Mouse (Mus musculus) layer of hippocampus, adult 8-10 months (tissue): ENCODE results near the gene Exoc5. TPM values are rescaled to one million over a fixed set of nuclear protein-coding genes. Genes with fewer than 3 reads are reported as not detected.
"Not testable (repeated sequence)": the region's sequence is repeated elsewhere in the genome, so short reads cannot be mapped to it uniquely, and the experiment has no call there.

Experiments
- DNase-seq, 2 experiments: peaks; one replicate each; pipeline ENCODE4 v3.0.0; 2022; ENCODE audit warnings: low spot score in 2 of 2
- total RNA-seq, 4 experiments: library from RNA; stranded (reverse); gene quantifications; 2 replicates each; pipeline ENCODE4 v1.2.4; 2022

Gene Exoc5
- 10 to 100 TPM; 48.9 to 58.4 (median 54.3) TPM for total RNA-seq

DNA sequence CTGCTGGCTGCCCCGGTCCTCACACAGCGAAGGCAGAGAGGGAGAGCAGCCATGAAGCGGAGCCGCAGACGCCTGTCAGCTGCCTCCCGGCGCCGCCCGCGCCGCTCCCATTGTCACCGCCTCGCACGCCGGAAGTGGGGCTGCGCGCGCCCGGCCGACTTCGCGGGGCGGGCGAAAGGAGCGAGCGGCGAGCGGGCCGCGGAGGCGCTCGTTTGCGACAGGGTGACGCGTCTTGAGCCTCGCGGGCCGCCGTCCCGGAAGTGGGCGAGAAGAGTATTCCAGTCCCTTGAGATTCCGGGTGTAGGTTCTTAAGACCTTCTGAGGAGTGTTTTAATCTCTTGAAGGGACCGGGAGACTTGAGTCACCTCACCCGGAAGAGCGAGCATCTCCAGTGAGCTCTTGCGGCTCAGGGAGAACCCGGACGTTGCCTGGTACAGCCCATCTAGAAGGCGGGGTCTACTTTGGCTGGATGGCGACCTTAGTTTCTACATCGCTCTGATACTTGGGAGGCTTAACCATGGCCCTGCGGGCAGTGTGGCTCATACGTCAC lies at the start of gene Exoc5:
Exoc5 (minus strand) TSS at position 380 of the 550 bp plus-strand sequence.
- DNase-seq = peak; percentile 92 to 95

DNA sequence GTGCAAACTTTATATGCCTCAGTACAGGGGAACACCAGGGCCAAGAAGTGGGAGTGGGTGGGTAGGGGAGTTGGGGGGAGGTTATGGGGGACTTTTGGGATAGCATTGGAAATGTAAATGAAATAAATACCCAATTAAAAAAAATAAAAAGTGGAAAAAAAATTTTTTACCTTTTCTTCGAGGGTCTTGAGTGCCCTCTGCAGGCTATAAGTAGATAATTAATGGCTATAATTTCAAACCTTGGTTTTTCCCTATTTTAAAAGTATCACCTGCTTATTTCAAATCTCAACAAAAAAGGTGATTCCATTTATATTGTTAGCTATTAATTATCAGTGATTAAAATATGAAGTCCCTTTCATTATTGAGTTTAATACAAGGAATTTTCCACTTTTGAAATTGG lies 25.3 kb upstream of the Exoc5 start:
- DNase-seq = not testable (repeated sequence)

GRCm38 (mm10) chr14:49091277-49091676 lies 24.8 kb upstream of the Exoc5 start:
- no peak for DNase-seq

DNA sequence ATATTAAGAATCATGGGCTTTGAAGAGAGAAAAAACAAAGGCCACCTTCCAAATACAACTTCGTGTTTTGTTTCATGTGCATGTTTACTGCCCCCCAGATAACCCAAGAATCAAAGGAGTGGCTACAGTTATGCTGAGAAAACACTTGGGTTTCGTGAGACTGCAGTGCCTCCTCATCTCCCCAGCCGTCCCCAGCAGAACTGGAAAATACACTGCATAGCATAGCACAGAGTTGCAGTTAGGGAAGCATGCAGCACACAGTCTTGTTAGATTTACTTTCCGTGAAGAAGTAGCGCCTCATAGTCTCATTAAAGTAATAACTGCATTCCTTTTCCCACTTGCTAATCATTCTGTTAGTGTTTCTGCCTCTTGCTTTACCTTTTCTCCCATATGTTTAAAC lies 23.6 kb upstream of the Exoc5 start:
- DNase-seq = no peak

DNA sequence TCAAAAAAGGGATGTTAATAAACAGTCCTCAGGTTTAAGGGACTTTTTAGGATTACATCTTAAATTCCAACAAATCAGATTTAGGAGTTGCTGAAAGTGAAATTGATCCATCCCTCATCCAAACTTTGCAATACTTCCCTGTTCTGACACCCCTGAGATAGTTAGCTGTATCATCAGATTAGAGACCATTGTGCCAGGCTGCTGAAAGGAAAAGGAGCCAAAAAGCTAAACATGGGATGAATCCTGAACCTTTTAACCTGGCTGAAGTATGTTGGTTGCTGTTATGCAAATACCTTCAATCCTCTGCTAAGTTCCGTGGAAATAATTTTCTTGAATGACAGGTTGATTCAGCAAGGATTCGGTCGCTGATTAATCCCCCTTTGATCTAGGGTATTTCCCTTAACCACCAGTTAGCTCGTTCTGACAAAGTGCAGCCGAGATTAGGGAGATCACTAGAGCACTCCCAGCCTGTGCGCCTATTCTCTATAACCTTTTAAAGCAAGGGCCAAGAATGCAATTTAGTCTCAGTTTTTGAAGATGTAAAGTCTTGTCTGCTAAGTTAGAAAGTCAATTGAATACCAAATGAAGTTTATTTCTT lies 23.1 kb upstream of the Exoc5 start:
- no peak for DNase-seq

- no peak for DNase-seq
These were observed 21.9 kb upstream of the Exoc5 start for GRCm38 (mm10) chr14:49088155-49089048.

GRCm38 (mm10) chr14:49086522-49086921 lies 20.1 kb upstream of the Exoc5 start:
- DNase-seq = no peak

GRCm38 (mm10) chr14:49078820-49079219 lies 12.4 kb upstream of the Exoc5 start:
- no peak for DNase-seq

DNA sequence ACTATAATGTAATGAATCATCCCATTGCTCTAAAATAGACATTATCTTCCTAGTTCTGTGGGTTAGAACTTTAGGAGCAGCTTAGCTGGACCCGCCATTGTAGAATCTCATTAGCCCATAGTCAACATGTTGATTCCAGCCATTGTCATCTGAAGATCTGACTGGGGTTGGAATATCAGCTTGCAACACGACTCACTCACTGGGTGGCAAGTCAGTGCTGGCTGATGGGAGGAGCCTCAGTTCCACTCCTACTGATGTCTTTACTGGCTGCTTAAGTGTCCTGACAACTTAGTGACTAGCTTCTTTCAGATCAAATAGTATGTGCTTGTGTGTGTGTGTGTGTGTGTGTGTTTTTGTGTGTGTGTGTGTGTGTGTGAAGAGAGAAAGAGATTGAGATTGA lies 7.9 kb upstream of the Exoc5 start:
- no peak for DNase-seq

DNA sequence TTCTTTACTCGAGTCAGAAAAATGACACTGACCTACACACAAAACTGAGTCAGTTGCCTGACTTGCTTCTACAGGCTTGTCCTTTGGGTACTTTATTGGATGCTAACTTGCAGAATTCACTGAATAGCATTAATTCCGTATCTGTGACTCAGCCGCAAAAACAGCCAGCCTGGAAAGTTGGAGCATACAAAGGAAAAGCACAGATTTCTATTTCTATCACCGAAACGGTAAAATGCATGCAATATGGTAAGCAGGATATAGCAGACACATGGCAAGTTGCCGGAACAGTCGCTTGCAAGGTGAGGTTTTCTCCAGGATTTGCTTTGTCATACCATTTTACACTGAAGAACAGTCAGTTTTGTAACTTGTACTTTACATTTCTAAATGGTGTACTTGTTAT lies 7.4 kb upstream of the Exoc5 start:
- DNase-seq = peak; percentile 22 to 25

DNA sequence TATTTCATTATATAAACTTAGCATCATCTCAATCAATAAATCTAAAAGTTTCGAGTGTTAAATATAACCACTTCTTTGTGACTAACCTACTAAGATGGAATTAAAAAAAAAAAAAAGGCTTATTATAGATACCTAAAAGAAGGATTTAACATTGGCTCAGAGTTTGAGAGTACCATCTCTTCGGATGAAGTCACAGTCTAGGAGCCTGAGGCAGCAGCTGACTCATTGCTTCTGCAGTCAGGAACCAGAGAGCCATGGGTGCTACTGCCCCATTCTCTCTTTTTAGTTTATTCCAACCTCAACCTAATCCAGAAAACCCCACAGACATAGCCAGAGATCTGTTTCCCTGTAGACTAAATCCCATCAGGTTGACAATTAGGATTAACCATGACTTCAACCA lies 6.4 kb upstream of the Exoc5 start:
- DNase-seq = no peak

DNA sequence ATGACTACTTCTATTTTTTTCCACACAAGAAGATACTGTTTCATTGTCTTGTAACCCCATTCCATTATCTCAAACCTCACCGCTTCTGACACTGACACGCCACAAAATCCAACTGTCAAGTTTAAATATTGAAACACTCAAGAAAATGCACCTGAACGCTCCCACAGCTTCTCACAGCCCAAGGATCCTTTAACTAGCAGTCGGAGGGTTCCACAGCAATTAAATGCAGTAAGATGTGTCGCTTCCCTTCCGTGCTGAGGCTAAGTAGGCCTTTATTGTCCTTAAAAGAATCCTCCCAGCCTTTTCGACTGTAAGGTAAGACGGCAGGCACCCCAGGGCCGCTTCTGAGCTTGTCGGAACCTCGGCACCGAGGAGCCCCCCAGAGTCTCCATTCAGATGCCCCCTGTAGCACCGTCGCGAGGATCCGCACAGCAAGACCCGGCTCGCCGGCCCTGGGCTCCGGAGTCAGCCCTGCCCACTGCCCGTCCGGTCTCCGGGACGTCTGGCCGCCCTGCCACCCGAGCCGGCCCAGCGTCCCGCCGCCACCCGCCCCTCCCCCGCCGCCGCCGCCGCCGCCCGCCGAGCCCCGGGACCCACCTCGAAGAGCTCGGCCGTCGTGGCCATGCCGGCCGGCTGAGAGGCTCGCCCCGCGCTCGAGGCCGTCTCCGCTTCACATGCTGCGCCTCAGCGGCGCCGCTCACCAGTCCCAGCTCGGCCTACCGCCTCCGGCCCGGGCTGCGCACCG lies 752 bp downstream of the Exoc5 start, which contains the start of gene Ap5m1:
Ap5m1 (plus strand) TSS at position 569 of the 745 bp plus-strand sequence.
- peak; percentile 14 to 25 for DNase-seq

- no peak for DNase-seq
These were observed 2.6 kb downstream of the Exoc5 start for GRCm38 (mm10) chr14:49063838-49064237.

DNA sequence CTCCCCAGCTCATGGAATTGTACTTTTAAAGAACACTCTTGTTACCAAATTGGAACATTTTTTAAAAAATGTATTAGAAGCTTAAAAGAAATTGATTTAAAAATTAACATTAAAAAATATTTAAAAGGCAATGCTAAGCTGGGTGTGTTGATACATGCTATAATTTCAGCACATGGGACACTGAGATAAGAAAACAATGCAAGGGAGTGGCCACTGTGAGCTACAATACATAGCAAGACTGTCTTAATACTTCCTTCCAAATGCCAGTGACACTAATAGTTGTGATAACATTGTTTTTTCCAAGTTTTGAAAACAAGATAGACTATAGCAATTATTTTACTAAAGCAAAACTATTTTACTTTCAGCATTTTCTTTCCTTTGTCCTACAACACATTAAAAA lies 17.0 kb downstream of the Exoc5 start:
- no peak for DNase-seq

GRCm38 (mm10) chr14:49045610-49046009 lies 20.8 kb downstream of the Exoc5 start:
- DNase-seq = no peak

- no peak for DNase-seq
These were observed 37.5 kb downstream of the Exoc5 start for GRCm38 (mm10) chr14:49028991-49029390.

DNA sequence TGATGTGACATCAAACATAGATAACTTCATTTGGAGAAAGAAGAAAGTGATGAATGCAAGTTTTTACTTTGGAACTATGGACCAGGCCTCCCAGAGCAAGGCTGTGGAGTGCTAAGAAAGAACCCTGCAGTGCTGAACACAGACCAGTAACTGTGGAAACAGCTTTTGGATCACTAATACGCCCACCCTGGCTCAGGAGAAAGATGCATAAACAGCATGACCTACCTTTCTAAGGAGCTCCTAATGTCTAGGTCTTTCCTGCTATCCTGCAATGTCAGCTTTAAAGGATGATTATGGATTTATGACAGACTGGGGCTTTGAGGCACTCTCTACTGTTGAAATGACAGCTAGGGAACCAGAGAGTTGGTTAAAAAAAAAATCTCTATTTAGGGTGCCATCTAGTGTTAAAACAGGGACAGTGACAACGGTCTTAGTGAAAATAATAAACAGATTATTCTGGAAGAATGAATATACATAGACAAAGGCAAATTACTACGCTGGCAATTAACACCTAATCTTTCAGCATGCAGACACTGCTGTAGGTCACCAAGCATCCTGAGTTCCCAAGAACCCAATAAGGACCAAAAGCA lies 38.6 kb downstream of the Exoc5 start:
- DNase-seq = no peak

- DNase-seq = no peak
These were observed 39.2 kb downstream of the Exoc5 start for GRCm38 (mm10) chr14:49027040-49027778.

- no peak for DNase-seq
These were observed 46.7 kb downstream of the Exoc5 start for GRCm38 (mm10) chr14:49019765-49020164.

DNA sequence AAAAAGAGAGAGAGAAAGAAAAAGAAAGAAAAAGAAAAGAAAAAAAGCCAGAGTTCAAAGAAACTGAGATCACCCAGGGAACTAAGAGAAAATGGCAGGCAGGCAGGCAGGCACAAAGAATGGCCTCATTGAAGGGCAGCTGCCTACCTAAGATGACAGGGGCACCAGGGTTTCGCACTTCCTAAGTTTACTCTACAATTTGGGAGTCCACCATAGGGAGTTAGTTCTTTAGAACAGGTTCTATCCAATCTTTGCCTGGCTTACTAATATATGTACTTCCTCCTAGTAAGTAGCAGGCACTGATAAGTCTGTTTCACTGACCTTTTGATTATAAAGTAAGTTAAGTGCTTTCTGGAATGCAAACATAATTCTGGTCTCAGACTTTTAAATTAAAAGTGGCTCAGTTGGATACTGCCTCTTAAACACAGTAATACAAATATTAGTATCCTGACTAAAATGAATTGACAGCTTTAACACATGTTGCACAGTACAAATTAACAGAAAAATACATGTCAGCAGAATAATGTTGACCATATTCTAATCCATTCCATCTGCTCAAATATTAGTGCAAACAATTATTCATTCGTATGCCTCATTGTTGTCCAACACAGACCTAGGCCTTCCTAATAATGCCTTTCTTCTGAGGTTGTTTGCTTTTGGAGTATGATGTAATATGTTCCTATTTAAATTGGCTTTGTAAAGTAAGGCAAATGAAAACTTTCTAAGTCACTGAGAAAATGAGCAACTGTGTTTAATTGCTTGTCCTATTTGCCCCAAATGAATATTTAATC lies 57.9 kb downstream of the Exoc5 start:
- no peak for DNase-seq
